Mouse (Mus musculus): Measurements from ENCODE around the gene Lima1.
"Not testable (repeated sequence)": the region's sequence is repeated elsewhere in the genome, so short reads cannot be mapped to it uniquely, and the experiment has no call there.

Lima1 gene

DNA sequence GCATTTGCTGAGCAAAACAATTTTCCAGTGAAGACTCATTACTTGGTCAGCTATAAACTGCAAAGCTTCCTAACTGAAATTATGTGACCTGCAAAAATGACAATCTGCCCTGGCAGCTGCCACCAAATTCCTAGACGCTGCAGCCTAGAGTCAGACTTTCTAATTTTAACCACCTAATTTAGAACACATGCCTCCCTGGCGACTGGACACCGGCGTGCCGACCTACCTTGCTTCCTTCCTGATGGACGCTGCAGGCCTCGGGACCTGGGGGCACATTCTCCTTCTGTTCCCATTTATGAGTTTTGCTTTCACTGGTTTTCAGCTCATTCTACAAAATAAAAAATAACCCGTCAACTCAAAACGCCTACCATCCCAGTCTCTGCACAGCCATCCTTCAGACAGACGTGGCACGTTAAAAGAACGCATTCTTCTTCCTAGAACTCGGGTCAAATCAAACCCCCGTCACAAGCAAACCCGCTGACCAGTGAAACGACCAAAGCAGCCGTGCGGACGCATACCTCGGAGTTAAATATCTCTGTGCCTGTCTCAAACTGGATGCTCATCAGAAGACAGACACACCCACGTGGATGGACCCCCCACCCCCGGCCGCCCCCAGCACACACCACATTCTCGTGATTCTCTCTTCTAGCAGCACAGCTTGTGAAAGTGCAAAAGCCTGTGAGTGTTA, 73.2 kb downstream of the Lima1 start:
- no peak for DNase-seq

GRCm38 (mm10) chr15:99799706-99800105, 75.5 kb downstream of the Lima1 start:
- DNase-seq: no peak

- no peak for DNase-seq
Observed at GRCm38 (mm10) chr15:99797898-99798297, 77.4 kb downstream of the Lima1 start.

DNA sequence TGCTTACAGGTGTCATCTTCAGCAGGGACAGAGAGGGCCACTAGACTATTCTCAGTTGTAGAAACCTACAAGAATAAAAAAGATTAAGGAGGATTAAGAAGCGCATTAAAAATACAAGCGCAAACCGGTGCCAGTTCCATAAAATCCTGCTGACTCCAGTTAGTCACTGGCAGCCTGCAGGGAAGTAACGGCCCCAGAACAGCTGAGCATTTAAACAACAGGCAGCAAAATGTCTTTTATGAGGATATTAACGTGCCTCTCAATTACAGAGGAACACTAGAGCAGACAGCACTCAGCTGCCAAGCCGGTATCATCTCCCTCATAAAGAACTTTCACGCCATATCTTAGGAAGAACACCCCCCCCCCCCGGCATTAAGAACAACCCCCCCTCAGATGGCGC, 78.5 kb downstream of the Lima1 start:
- DNase-seq: no peak

DNA sequence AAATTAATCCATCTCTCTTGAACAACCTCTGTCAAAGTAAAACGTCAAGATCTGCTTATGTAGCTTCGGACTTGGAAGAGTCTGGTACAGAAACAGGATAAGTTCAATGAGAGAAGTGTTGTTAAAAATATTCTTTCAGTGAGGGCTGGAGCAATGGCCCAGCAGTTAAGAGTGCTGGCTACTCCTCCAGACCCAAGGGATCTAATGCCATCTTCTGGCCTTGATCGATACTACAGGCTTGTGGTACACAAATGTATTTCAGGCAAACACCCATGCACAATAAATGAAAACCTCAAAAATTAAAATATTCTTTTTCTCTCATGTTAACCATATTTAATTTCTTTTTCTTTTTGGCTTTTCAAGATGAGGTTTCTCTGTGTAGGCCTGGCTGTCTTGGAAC, 79.2 kb downstream of the Lima1 start:
- DNase-seq: no peak

DNA sequence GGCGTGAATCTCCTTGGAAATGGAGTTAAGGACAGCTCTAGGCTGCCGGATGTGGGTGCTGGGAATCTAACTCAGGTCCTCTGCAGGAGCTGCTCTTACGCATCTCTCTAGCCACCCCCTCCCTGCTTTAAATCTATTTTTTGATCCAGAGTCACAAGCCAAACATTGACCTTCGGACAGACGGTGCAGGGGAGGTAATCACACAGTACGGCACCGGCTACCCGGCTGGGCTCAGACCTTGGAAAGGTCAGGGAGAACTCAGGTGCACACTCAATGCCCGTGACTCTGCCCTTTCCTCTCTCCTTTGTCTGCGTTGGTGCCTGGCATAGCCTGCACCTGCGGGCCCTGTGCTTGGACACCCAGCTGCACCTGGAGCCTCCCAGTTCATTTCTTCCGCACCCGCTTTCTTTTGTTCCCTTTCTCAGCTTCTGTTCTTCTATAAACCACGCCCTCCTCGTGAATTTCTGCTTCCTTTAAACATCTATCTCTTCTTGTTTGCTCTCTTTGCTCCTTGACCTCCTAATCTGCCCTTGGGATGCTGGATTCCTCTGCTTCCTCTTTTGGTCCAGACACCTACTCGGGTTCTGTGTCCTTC, 82.9 kb downstream of the Lima1 start:
- no peak for DNase-seq

DNA sequence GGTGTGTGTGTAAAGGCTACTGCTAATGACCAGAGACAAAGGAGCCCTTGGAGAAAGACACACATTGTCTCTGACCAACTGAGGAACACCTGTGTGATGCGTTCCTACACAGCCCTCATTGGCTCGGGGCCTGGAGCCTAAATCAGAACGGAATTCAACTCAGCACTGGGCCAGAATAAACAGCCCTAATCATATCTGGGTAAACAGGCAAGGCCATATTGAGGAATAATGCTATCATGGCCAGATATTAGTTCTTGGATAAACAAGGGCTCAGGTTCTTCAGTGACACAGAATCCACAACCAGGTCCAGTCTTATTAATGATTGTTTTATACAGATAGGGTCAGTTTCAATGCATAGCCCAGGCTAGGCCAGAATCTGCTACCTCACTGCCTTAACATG, 84.3 kb downstream of the Lima1 start:
- no peak for DNase-seq

DNA sequence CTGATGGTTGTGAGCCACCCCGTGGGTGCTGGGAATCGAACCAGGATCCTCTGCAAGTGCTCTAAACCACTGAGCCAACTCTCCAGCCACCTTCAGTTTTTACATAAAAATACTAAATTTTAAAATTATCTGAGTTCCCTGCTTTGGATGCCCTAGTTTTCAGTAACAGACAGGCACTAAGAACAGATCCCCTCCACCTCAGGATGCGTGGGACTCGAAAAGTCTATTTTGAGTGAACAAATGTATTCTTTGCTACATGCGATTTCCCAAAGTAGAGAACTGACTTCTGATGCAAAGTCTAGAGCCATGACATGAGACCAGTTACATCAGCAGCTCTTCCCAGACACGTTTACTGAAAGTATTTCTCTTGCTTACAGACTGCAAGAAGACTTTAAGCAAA, 84.8 kb downstream of the Lima1 start:
- DNase-seq: no peak

- DNase-seq: peak in 1 of 2 experiments; percentile 16
Observed at GRCm38 (mm10) chr15:99787625-99788120, 87.6 kb downstream of the Lima1 start.

GRCm38 (mm10) chr15:99778677-99779335, 96.5 kb downstream of the Lima1 start:
- DNase-seq: no peak

DNA sequence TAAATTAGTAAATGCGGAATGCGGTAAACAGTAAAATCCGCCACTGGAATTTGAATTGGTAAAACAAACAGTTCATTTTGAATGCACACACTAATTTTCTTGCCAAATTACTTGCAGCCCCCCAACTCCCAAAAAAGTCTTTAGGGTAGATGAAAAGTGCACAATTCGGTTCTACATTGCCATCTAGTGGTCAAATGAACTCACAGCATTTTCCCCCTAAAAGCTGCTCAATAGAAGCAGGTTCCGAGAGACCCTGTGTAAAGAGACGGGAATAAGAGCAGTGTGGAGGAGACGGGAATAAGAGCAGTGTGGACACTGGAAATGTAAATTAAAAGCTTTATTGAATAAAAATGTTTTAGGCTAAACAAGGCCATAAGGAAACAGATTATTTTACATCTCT, 97.1 kb downstream of the Lima1 start:
- DNase-seq: no peak

- no peak for DNase-seq
Observed at GRCm38 (mm10) chr15:99772925-99773324, 102.3 kb downstream of the Lima1 start.

- not testable (repeated sequence) for DNase-seq
Observed at GRCm38 (mm10) chr15:99772881-99772924, 102.6 kb downstream of the Lima1 start, which contains the start of gene Cers5. Cers5 (minus strand) TSS chr15:99772885.

- DNase-seq: peak; percentile 88 to 89
Observed at GRCm38 (mm10) chr15:99772277-99772880, 102.9 kb downstream of the Lima1 start.

DNA sequence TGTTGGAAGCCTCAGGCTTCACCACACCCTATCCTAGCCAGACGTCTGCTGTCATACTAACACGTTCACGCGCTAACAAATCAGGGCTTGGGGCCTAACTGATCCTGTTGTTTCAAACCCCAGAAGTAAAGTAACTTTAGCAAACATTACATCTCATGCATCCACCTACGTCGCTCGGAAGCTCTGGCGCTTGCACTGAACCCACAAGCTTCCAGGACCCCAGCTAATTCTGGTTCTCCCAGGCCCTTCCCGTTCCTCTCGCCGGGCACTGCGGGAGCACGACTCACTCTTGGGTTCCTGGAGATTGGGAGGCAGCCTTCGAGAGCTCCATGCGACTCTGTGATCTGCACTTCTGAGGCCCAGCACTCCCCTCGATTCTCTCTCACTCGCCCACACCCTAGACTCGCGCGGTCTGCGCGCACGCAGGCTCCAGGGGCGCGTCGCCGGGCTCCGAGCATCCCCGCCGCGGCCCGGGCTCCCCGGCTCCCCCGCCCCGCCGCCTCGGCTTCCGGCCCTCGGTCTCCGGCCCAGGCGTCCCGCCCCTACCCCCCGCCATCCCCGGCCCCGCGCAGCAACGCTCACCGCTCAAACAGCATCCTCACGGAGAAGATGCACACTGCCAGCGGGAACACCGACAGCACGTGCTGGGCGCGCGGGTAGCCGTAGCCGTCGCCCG, 103.5 kb downstream of the Lima1 start:
- DNase-seq: peak in 1 of 2 experiments; percentile 76

GRCm38 (mm10) chr15:99771004-99771500, 104.2 kb downstream of the Lima1 start:
- no peak for DNase-seq

DNA sequence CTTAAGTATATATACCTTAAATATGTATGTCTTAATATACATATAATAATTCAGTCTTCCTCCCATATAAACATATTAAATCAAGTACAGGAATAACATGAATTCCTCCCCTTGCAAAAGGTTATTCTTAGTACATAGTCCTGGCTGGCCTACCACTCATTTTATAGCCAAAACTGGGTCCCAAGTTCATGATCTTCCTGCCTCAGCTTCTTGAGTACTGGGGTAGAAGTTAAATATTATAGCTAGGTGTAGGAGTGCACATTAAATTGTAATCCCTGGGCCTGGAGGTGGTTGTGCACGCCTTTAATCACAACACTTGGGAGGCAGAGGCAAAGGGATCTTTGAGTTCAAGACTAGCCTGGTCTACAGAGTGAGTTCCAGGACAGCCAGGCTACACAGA, 106.5 kb downstream of the Lima1 start:
- no peak for DNase-seq

DNA sequence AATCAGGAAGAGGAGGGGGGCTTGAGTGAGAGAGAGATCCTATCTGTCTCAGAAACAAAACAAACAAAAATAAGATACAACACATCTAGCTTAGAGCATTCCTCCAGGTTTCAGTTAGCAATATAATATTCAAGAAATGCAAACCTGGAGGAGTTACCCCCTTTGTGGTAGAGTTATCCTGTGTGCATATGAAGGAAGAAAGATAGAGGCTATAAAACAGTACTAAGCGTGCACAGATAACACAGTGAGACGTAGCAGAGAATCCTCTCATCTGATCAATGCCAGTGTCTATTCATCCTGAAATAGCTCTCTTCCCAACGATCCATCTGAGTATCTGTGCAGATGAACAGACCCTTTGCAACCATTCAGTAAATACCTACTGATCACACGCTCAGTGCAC, 107.8 kb downstream of the Lima1 start:
- DNase-seq: no peak

DNA sequence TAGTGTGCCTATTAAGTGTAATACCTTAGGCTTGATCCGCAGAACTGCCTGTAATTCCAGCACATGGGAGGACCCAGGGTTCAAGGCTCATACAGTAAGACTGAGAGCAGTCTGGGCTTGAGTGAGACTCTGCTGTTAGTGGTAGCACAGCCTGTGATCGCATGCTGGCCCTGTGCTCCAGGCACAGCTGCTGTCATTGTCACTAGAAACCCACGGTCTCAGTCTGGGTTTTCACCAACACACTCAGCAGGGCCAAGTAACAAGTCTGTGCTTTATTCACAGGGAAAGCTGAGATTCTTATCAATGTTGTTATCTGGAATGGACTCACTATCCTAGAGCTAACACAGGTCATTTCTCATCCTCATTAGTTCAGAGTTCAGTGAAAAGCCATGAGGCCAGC, 121.1 kb downstream of the Lima1 start:
- DNase-seq: no peak

- DNase-seq: no peak
Observed at GRCm38 (mm10) chr15:99740229-99740628, 135.0 kb downstream of the Lima1 start.

GRCm38 (mm10) chr15:99736675-99737074, 138.6 kb downstream of the Lima1 start:
- no peak for DNase-seq

GRCm38 (mm10) chr15:99735631-99736030, 139.6 kb downstream of the Lima1 start:
- DNase-seq: peak; percentile 96 to 100

DNA sequence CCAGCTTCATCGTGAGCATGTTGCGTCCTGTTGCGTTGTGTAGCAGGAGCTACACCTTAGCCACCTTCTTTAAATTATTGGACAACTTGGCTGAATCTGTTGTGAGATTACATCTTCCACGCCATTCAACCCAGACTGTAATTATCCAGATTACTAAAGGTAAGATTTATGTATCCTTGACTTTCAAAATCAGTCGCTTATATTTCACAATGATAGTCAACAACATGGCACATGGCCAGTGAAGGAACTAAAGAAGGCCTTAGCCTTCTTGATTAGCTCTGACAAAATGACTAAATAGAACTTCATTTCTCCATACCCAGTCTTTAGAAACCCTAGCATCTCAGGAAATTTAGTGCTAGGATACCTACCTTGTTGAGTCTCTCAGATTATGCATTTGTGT, 142.1 kb downstream of the Lima1 start:
- DNase-seq: no peak

GRCm38 (mm10) chr15:99731678-99732077, 143.6 kb downstream of the Lima1 start:
- DNase-seq: no peak

All from thymus, postnatal 36 days (tissue).